22 mouse cellular contexts compared by ENCODE assay signal in genomic region chr2:52440420-52441015, GRCm38 (mm10). TPM values are rescaled to one million over a fixed set of nuclear protein-coding genes. Genes with fewer than 3 reads are reported as not detected.
DNase-seq lines count a peak whose midpoint lies in the region; ATAC-seq and TF ChIP-seq lines count a peak whose summit lies in the region.
"Had no signal": no experiment of that assay in that cellular context is flagged by ENCODE, and none has a peak within 500 bp of the region (broad histone marks: within the 10 kb centered on the region; RNA-seq: fewer than 3 reads in every experiment).

No protein-coding gene starts in this region.

- peak; percentile 4 for DNase-seq in intestine, embryonic 14.5 days (ENCODE audit: low spot score)
- peak; percentile 74 for DNase-seq in A20 (ENCODE audit: low read depth, low spot score)
- no peak for DNase-seq in ES-E14 (ENCODE audit: low read depth, low spot score)
- no peak for DNase-seq in kidney, adult 18-20 months
- no peak for DNase-seq in heart, postnatal 10 days
- DNase-seq in ovary, postnatal 10 days (ENCODE audit: low spot score) = no peak
- DNase-seq: adrenal gland, adult 8-10 months; adrenal gland, postnatal 14 days; adrenal gland, postnatal 36 days; cerebellum, adult 11-12 months; cerebellum, adult 2 months; cerebellum, adult 9-10 months; cerebellum, postnatal 10 days; cerebellum, postnatal 25 days had no signal

- no peaks in the 10 kb centered on the region for H3K4me1 ChIP-seq in intestine, embryonic 14.5 days (replicated peaks; ENCODE audit: control insufficient read depth, insufficient read depth, low read length)
- H3K4me1 ChIP-seq in intestine, embryonic 15.5 days (replicated peaks) = no peaks in the 10 kb centered on the region
- H3K4me1 ChIP-seq in ES-E14 (ENCODE audit: control insufficient read depth in 2 of 2, insufficient read depth in 2 of 2, low read length in 2 of 2, poor library complexity in 1 of 2) = peaks cover 0 to 4% of the 10 kb centered on the region in 2 experiments; a peak in 1 of 4 replicates

- in situ Hi-C loops in ES-E14 (cut with MboI; ENCODE audit: low sequenced_read_pairs in 2 of 2, unreplicated experiment in 2 of 2) = no loop called here

- H3K27ac ChIP-seq in intestine, embryonic 14.5 days (ENCODE audit: low read depth) = no peak overlapping the region
- no peak overlapping the region for H3K27ac ChIP-seq in intestine, embryonic 15.5 days
- no peak overlapping the region for H3K27ac ChIP-seq in ES-E14 (ENCODE audit: insufficient read depth, low read depth, low read length, poor library complexity, severe bottlenecking)
- H3K27ac ChIP-seq: embryonic facial prominence, embryonic 10.5 days; embryonic facial prominence, embryonic 12.5 days had no signal

- no peaks in the 10 kb centered on the region for H3K36me3 ChIP-seq in intestine, embryonic 14.5 days (ENCODE audit: control insufficient read depth, insufficient read depth, low read length)
- no peaks in the 10 kb centered on the region for H3K36me3 ChIP-seq in intestine, embryonic 15.5 days
- H3K36me3 ChIP-seq in ES-E14 (ENCODE audit: control insufficient read depth, insufficient read depth, low read length, poor library complexity, severe bottlenecking) = no peaks in the 10 kb centered on the region
- H3K36me3 ChIP-seq: embryonic facial prominence, embryonic 10.5 days; embryonic facial prominence, embryonic 12.5 days had no signal

- ATAC-seq in intestine, embryonic 14.5 days (replicated peaks; ENCODE audit: low FRiP score, low TSS enrichment, low read depth) = no peak
- no peak for ATAC-seq in intestine, embryonic 15.5 days
- peak; percentile 64 for ATAC-seq in neutrophil, adult 5-6 weeks (ENCODE audit: extremely low read depth, insufficient number of reproducible peaks, low FRiP score, poor library complexity, severe bottlenecking)
- ATAC-seq: activated CD4-positive, CD25-positive, alpha-beta regulatory T cell, adult 4 months; forebrain, embryonic 14.5 days; forebrain, embryonic 16.5 days; Patski had no signal

- 78% methylated on average over 4 of the region's 4 CpGs for WGBS in intestine, embryonic 14.5 days
- 85% methylated on average over 4 of the region's 4 CpGs for WGBS in intestine, embryonic 15.5 days

- H3K9ac ChIP-seq in intestine, embryonic 14.5 days (ENCODE audit: low read length) = no peak overlapping the region
- no peak overlapping the region for H3K9ac ChIP-seq in intestine, embryonic 15.5 days
- no peak overlapping the region for H3K9ac ChIP-seq in ES-E14 (ENCODE audit: insufficient read depth, low read depth, low read length, poor library complexity, severe bottlenecking)
- H3K9ac ChIP-seq: embryonic facial prominence, embryonic 12.5 days had no signal

- no peaks in the 10 kb centered on the region for H3K9me3 ChIP-seq in intestine, embryonic 14.5 days (ENCODE audit: control insufficient read depth, low read length)
- H3K9me3 ChIP-seq in intestine, embryonic 15.5 days = no peaks in the 10 kb centered on the region
- H3K9me3 ChIP-seq in ES-E14 (ENCODE audit: control insufficient read depth, insufficient read depth, low read depth, low read length) = no peaks in the 10 kb centered on the region
- H3K9me3 ChIP-seq: embryonic facial prominence, embryonic 10.5 days; embryonic facial prominence, embryonic 12.5 days had no signal

- no peak overlapping the region for H3K4me2 ChIP-seq in intestine, embryonic 14.5 days (ENCODE audit: low read length)
- no peak overlapping the region for H3K4me2 ChIP-seq in intestine, embryonic 15.5 days (replicated peaks)
- H3K4me2 ChIP-seq: embryonic facial prominence, embryonic 12.5 days had no signal

- intact Hi-C loops in heart, postnatal 10 days (cut with DNase I) = no loop called here

- H3K4me3 ChIP-seq in intestine, embryonic 14.5 days (ENCODE audit: low read depth, low read length) = no peak overlapping the region
- no peak overlapping the region for H3K4me3 ChIP-seq in intestine, embryonic 15.5 days (replicated peaks)
- H3K4me3 ChIP-seq in ES-E14 (ENCODE audit: insufficient read depth in 1 of 2, low read depth in 1 of 2, low read length in 2 of 2, poor library complexity in 1 of 2, severe bottlenecking in 1 of 2) = no peak overlapping the region
- H3K4me3 ChIP-seq: embryonic facial prominence, embryonic 10.5 days; embryonic facial prominence, embryonic 12.5 days had no signal

- H3K27me3 ChIP-seq in intestine, embryonic 14.5 days (replicated peaks; ENCODE audit: control insufficient read depth, insufficient read depth, low read length) = no peaks in the 10 kb centered on the region
- H3K27me3 ChIP-seq in intestine, embryonic 15.5 days (replicated peaks) = no peaks in the 10 kb centered on the region
- H3K27me3 ChIP-seq: embryonic facial prominence, embryonic 12.5 days; Patski had no signal

TF ChIP-seq in ES-E14, 5 proteins besides CTCF, POLR2A, EP300 and RAD21:
- no peak for TF ChIP-seq ZC3H11A (IDR thresholded peaks at IDR 0.05; ENCODE audit: borderline replicate concordance, low read depth, low read length)
- TF ChIP-seq MAFK (IDR thresholded peaks at IDR 0.05; ENCODE audit: insufficient read depth, low read depth, low read length) = peak; percentile 98
- no peak for TF ChIP-seq HCFC1 (IDR thresholded peaks at IDR 0.05; ENCODE audit: borderline replicate concordance, insufficient read depth, low read length)
- no peak for TF ChIP-seq ZNF384 (IDR thresholded peaks at IDR 0.05; ENCODE audit: low read depth, low read length)

RNA-seq across cellular contexts. Expression of gene Arl5a, which starts 15.8 kb away (rescaled TPM):
- polyA plus RNA-seq in intestine, embryonic 14.5 days (2014; fragmentation: Nextera tagmentation; extraction: Ambion mirVana) = 54.3 and 57.0 TPM in 2 replicates
- polyA plus RNA-seq in intestine, embryonic 15.5 days (2015; fragmentation: Nextera tagmentation; extraction: Ambion mirVana) = 33.3 and 36.4 TPM in 2 replicates
- 22.6 and 24.1 TPM in 2 replicates for total RNA-seq in ES-E14 (2012; rRNA removed)
- total RNA-seq in neutrophil, adult 5-6 weeks (2017) = 31.9 and 32.9 TPM in 2 replicates
- total RNA-seq in heart, postnatal 10 days (2021) = 10 to 100 TPM; 45.3 to 48.8 TPM

Comparison
In these comparisons a context has a peak if more than half of its experiments do, and no peak if none do; other contexts are left out.
1. DNase-seq: peak in intestine, embryonic 14.5 days (single experiment) and A20 (single experiment); none in ES-E14 (single experiment), kidney, adult 18-20 months (single experiment), heart, postnatal 10 days (0 of 2) and ovary, postnatal 10 days (single experiment).